Mouse (Mus musculus): ENCODE data around the gene Rpl13a. TPM values are rescaled to one million over a fixed set of nuclear protein-coding genes. Genes with fewer than 3 reads are reported as not detected.
"Not testable (repeated sequence)": the region's sequence is repeated elsewhere in the genome, so short reads cannot be mapped to it uniquely, and the experiment has no call there.

Rpl13a gene
- polyA plus RNA-seq, 1 experiment from 2014 or later = 1,210 TPM

- H3K9me3 ChIP-seq (replicated peaks) = no peaks in the 10 kb centered on the region
- peak within 1 kb of the TSS; percentile 98 for H3K27ac ChIP-seq
- H3K4me3 ChIP-seq = peak within 1 kb of the TSS; percentile 78
- peaks cover 46% of the 10 kb centered on the region for H3K4me1 ChIP-seq
- WGBS = 5% methylated on average over 69 of the region's 69 CpGs
- H3K36me3 ChIP-seq = peaks cover 28% of the 10 kb centered on the region
- no peaks in the 10 kb centered on the region for H3K27me3 ChIP-seq (ENCODE audit: low read depth, poor library complexity, severe bottlenecking)
- DNase-seq (ENCODE audit: low spot score) = peak; percentile 98
Measured at GRCm38 (mm10) chr7:45154096-45154992, 25.8 kb upstream of the Rpl13a start, which contains the start of the genes Pih1d1 and Aldh16a1. Pih1d1 (plus strand) TSS chr7:45154303. Aldh16a1 (minus strand) TSS chr7:45154584.

GRCm38 (mm10) chr7:45153586-45153985 lies 25.0 kb upstream of the Rpl13a start:
- Histone ChIP-seq H3K36me3 (peaks cover 22% of the 10 kb centered on the region), H3K9me3 (replicated peaks) (no peaks in the 10 kb centered on the region), H3K4me3 (peak overlapping the region; percentile 78), H3K27ac (peak overlapping the region; percentile 98), H3K27me3 (ENCODE audit: low read depth, poor library complexity, severe bottlenecking) (no peaks in the 10 kb centered on the region), H3K4me1 (peaks cover 48% of the 10 kb centered on the region)
- DNase-seq (ENCODE audit: low spot score) = no peak
- 5% methylated on average over 5 of the region's 5 CpGs for WGBS

- 95% methylated on average over 2 of the region's 2 CpGs for WGBS
- H3K27me3 ChIP-seq (ENCODE audit: low read depth, poor library complexity, severe bottlenecking); H3K27ac ChIP-seq; H3K9me3 ChIP-seq (replicated peaks); DNase-seq (ENCODE audit: low spot score): not testable (repeated sequence)
- Histone ChIP-seq H3K4me1 (peaks cover 48% of the 10 kb centered on the region), H3K4me3 (peak overlapping the region; percentile 78), H3K36me3 (peaks cover 22% of the 10 kb centered on the region)
Measured at GRCm38 (mm10) chr7:45153052-45153451, 24.5 kb upstream of the Rpl13a start.

- no peak for DNase-seq (ENCODE audit: low spot score)
- H3K36me3 ChIP-seq = peaks cover 27% of the 10 kb centered on the region
- WGBS = 33% methylated on average over 11 of the region's 11 CpGs
- no peaks in the 10 kb centered on the region for H3K9me3 ChIP-seq (replicated peaks)
- peaks cover 48% of the 10 kb centered on the region for H3K4me1 ChIP-seq
- H3K27ac ChIP-seq = peak overlapping the region; percentile 74
- H3K27me3 ChIP-seq (ENCODE audit: low read depth, poor library complexity, severe bottlenecking) = no peaks in the 10 kb centered on the region
- peak overlapping the region; percentile 10; the same call in 1 of the 2 replicates for H3K4me3 ChIP-seq
Measured at GRCm38 (mm10) chr7:45151303-45151702, 22.7 kb upstream of the Rpl13a start.

- Histone ChIP-seq H3K9me3 (replicated peaks) (no peaks in the 10 kb centered on the region), H3K4me1 (peaks cover 44% of the 10 kb centered on the region), H3K36me3 (peaks cover 37% of the 10 kb centered on the region), H3K27ac (peak overlapping the region; percentile 74), H3K4me3 (0 out of 2 replicates have a peak overlapping the region, but pooled peaks have one; percentile 10), H3K27me3 (ENCODE audit: low read depth, poor library complexity, severe bottlenecking) (no peaks in the 10 kb centered on the region)
- DNase-seq (ENCODE audit: low spot score) = no peak
- 56% methylated on average over 4 of the region's 4 CpGs for WGBS
Measured at GRCm38 (mm10) chr7:45150321-45150720, 21.8 kb upstream of the Rpl13a start.

- no peaks in the 10 kb centered on the region for H3K27me3 ChIP-seq (ENCODE audit: low read depth, poor library complexity, severe bottlenecking)
- H3K4me1 ChIP-seq = peaks cover 37% of the 10 kb centered on the region
- no peaks in the 10 kb centered on the region for H3K9me3 ChIP-seq (replicated peaks)
- WGBS = 70% methylated on average over 6 of the region's 6 CpGs
- H3K27ac ChIP-seq = peak overlapping the region; percentile 70
- no peak for DNase-seq (ENCODE audit: low spot score)
- H3K36me3 ChIP-seq = peaks cover 45% of the 10 kb centered on the region
- no peak overlapping the region for H3K4me3 ChIP-seq
Measured at GRCm38 (mm10) chr7:45149545-45149944, 21.0 kb upstream of the Rpl13a start.

- Histone ChIP-seq H3K27ac (no peak overlapping the region), H3K4me1 (peaks cover 35% of the 10 kb centered on the region), H3K9me3 (replicated peaks) (no peaks in the 10 kb centered on the region), H3K4me3 (no peak overlapping the region), H3K27me3 (ENCODE audit: low read depth, poor library complexity, severe bottlenecking) (no peaks in the 10 kb centered on the region), H3K36me3 (peaks cover 54% of the 10 kb centered on the region)
- 61% methylated on average over 4 of the region's 4 CpGs for WGBS
- DNase-seq (ENCODE audit: low spot score) = no peak
Measured at GRCm38 (mm10) chr7:45148534-45149098, 20.1 kb upstream of the Rpl13a start.

- Histone ChIP-seq H3K36me3 (peaks cover 60% of the 10 kb centered on the region), H3K4me3 (no peak overlapping the region), H3K9me3 (replicated peaks) (no peaks in the 10 kb centered on the region), H3K27ac (no peak overlapping the region), H3K4me1 (peaks cover 30% of the 10 kb centered on the region), H3K27me3 (ENCODE audit: low read depth, poor library complexity, severe bottlenecking) (no peaks in the 10 kb centered on the region)
- WGBS = 90% methylated on average over 11 of the region's 11 CpGs
- DNase-seq (ENCODE audit: low spot score) = no peak
Measured at GRCm38 (mm10) chr7:45147899-45148298, 19.3 kb upstream of the Rpl13a start.

GRCm38 (mm10) chr7:45147267-45147666 lies 18.7 kb upstream of the Rpl13a start:
- no peak for DNase-seq (ENCODE audit: low spot score)
- no peaks in the 10 kb centered on the region for H3K9me3 ChIP-seq (replicated peaks)
- H3K27ac ChIP-seq = no peak overlapping the region
- H3K4me1 ChIP-seq = peaks cover 30% of the 10 kb centered on the region
- H3K4me3 ChIP-seq = no peak overlapping the region
- H3K27me3 ChIP-seq (ENCODE audit: low read depth, poor library complexity, severe bottlenecking) = no peaks in the 10 kb centered on the region
- 92% methylated on average over 11 of the region's 11 CpGs for WGBS
- H3K36me3 ChIP-seq = peaks cover 67% of the 10 kb centered on the region

GRCm38 (mm10) chr7:45145460-45145859 lies 16.9 kb upstream of the Rpl13a start:
- Histone ChIP-seq H3K36me3 (peaks cover 77% of the 10 kb centered on the region), H3K4me1 (peaks cover 13% of the 10 kb centered on the region), H3K9me3 (replicated peaks) (no peaks in the 10 kb centered on the region), H3K4me3 (no peak overlapping the region), H3K27ac (no peak overlapping the region), H3K27me3 (ENCODE audit: low read depth, poor library complexity, severe bottlenecking) (no peaks in the 10 kb centered on the region)
- WGBS = 93% methylated on average over 8 of the region's 8 CpGs
- no peak for DNase-seq (ENCODE audit: low spot score)

- no peak overlapping the region for H3K4me3 ChIP-seq
- H3K36me3 ChIP-seq = peaks cover 79% of the 10 kb centered on the region
- WGBS = 86% methylated on average over 13 of the region's 13 CpGs
- H3K4me1 ChIP-seq = peaks cover 4% of the 10 kb centered on the region; the same call in 1 of the 2 replicates
- H3K9me3 ChIP-seq (replicated peaks) = no peaks in the 10 kb centered on the region
- H3K27ac ChIP-seq = no peak overlapping the region
- H3K27me3 ChIP-seq (ENCODE audit: low read depth, poor library complexity, severe bottlenecking) = no peaks in the 10 kb centered on the region
- no peak for DNase-seq (ENCODE audit: low spot score)
Measured at GRCm38 (mm10) chr7:45144368-45145174, 16.0 kb upstream of the Rpl13a start.

- WGBS = 95% methylated on average over 5 of the region's 5 CpGs
- Histone ChIP-seq H3K4me1 (no peaks in the 10 kb centered on the region), H3K9me3 (replicated peaks) (no peaks in the 10 kb centered on the region), H3K36me3 (peaks cover 59% of the 10 kb centered on the region), H3K27ac (no peak overlapping the region), H3K27me3 (ENCODE audit: low read depth, poor library complexity, severe bottlenecking) (0 out of 2 replicates have a peak, but pooled peaks cover 11% of the 10 kb centered on the region), H3K4me3 (no peak overlapping the region)
- DNase-seq (ENCODE audit: low spot score) = no peak
Measured at GRCm38 (mm10) chr7:45141914-45142313, 13.4 kb upstream of the Rpl13a start.
